Mouse (Mus musculus) liver, adult 2 months (tissue): ENCODE results near the gene Herc3. TPM values are rescaled to one million over a fixed set of nuclear protein-coding genes. Genes with fewer than 3 reads are reported as not detected.

Experiments
- DNase-seq: peaks from one replicate; pipeline ENCODE4 v3.0.0-alpha.2; 2011; ENCODE audit warnings: low read depth, low spot score; ENCODE audit errors: extremely low read depth
- H3K27ac ChIP-seq: fragments of 200-500 bp; replicated peaks from 2 replicates; pipeline ENCODE4 v1.5.1; 2012; ENCODE audit warnings: low read depth, mild to moderate bottlenecking, control low read depth, inconsistent platforms, low read length; ENCODE audit not compliant: insufficient read depth
- H3K27me3 ChIP-seq: fragments of 200-500 bp; 2 replicates; pipeline ENCODE4 v1.6.1; 2012; ENCODE audit warnings: mild to moderate bottlenecking, moderate library complexity, low read length, inconsistent platforms; ENCODE audit not compliant: control insufficient read depth, insufficient read depth
- H3K36me3 ChIP-seq: fragments of 200-500 bp; 2 replicates; pipeline ENCODE4 v1.6.1; 2012; ENCODE audit warnings: low read length, inconsistent platforms; ENCODE audit not compliant: control insufficient read depth, insufficient read depth
- H3K4me1 ChIP-seq: fragments of 200-500 bp; 2 replicates; pipeline ENCODE4 v1.6.1; 2011; ENCODE audit warnings: low read length; ENCODE audit not compliant: control insufficient read depth, insufficient read depth
- H3K4me3 ChIP-seq: fragments of 200-500 bp; 2 replicates; pipeline ENCODE4 v1.5.1; 2011; ENCODE audit warnings: low read depth, mild to moderate bottlenecking, control low read depth, low read length, moderate library complexity; ENCODE audit not compliant: insufficient read depth
- H3K79me2 ChIP-seq: fragments of 200-500 bp; 2 replicates; pipeline ENCODE4 v1.6.1; 2012; ENCODE audit warnings: inconsistent platforms, mild to moderate bottlenecking, low read length, moderate library complexity; ENCODE audit not compliant: control insufficient read depth, insufficient read depth
- H3K9ac ChIP-seq: fragments of 200-500 bp; 2 replicates; pipeline ENCODE4 v1.6.1; 2012; ENCODE audit warnings: low read depth, mild to moderate bottlenecking, control low read depth, inconsistent platforms, low read length
- CTCF ChIP-seq: fragments of 200-500 bp; IDR thresholded peaks from 2 replicates; pipeline ENCODE4 v1.5.1; 2011; ENCODE audit warnings: low read depth, low read length, control low read depth
- POLR2A ChIP-seq: fragments of 200-500 bp; IDR thresholded peaks from 2 replicates; pipeline ENCODE4 v1.6.1; 2011; ENCODE audit warnings: low read length, control low read depth; ENCODE audit not compliant: insufficient read depth; ENCODE audit errors: extremely low read depth
- WGBS: fragments of 180-500 bp; shearing (Covaris S2); methylation state at CpG from one replicate; pipeline ENCODE4 v1.1.7; 2018; 5-methylcytosine and 5-hydroxymethylcytosine counted together
- polyA plus RNA-seq: library from polyadenylated mRNA; depleted of rRNA; stranded (reverse); fragments of >200 nt; gene quantifications from 2 replicates; pipeline ENCODE4 v1.2.3, GENCODE M21; 2012
- total RNA-seq: library from RNA; depleted of rRNA; stranded (reverse); fragments of >200 nt; gene quantifications from 2 replicates; pipeline ENCODE4 v1.2.3, GENCODE M21; 2014

Herc3 gene
- total and polyA plus RNA-seq, 2 experiments: 3.5 to 10.3 TPM

GRCm38 (mm10) chr6:58837917-58838316, 6.7 kb downstream of the Herc3 start:
- Histone ChIP-seq H3K27ac (no peak overlapping the region), H3K79me2 (peaks cover 7% of the 10 kb centered on the region; the same call in 1 of the 2 replicates), H3K4me1 (peaks cover 2% of the 10 kb centered on the region; the same call in 1 of the 2 replicates), H3K9ac (no peak overlapping the region), H3K36me3 (no peaks in the 10 kb centered on the region), H3K4me3 (no peak overlapping the region), H3K27me3 (no peaks in the 10 kb centered on the region)
- WGBS: 97% methylated on average over 1 of the region's 1 CpGs
- TF ChIP-seq POLR2A: no peak
- no peak for DNase-seq

GRCm38 (mm10) chr6:58841208-58841607, 9.9 kb downstream of the Herc3 start:
- H3K9ac ChIP-seq: no peak overlapping the region
- peaks cover 2% of the 10 kb centered on the region; the same call in 1 of the 2 replicates for H3K4me1 ChIP-seq
- peaks cover 4% of the 10 kb centered on the region; the same call in 1 of the 2 replicates for H3K36me3 ChIP-seq
- H3K4me3 ChIP-seq: no peak overlapping the region
- peaks cover 7% of the 10 kb centered on the region; the same call in 1 of the 2 replicates for H3K79me2 ChIP-seq
- no peak for TF ChIP-seq POLR2A
- no peak for TF ChIP-seq CTCF
- 76% methylated on average over 2 of the region's 2 CpGs for WGBS
- no peaks in the 10 kb centered on the region for H3K27me3 ChIP-seq
- no peak overlapping the region for H3K27ac ChIP-seq
- DNase-seq: no peak

- H3K27ac ChIP-seq: no peak overlapping the region
- H3K36me3 ChIP-seq: peaks cover 4% of the 10 kb centered on the region; the same call in 1 of the 2 replicates
- H3K9ac ChIP-seq: no peak overlapping the region
- TF ChIP-seq POLR2A (no peak), CTCF (no peak)
- DNase-seq: no peak
- H3K27me3 ChIP-seq: no peaks in the 10 kb centered on the region
- 65% methylated on average over 2 of the region's 2 CpGs for WGBS
- H3K79me2 ChIP-seq: peaks cover 7% of the 10 kb centered on the region; the same call in 1 of the 2 replicates
- no peak overlapping the region for H3K4me3 ChIP-seq
- peaks cover 2% of the 10 kb centered on the region; the same call in 1 of the 2 replicates for H3K4me1 ChIP-seq
Measured at GRCm38 (mm10) chr6:58842186-58842585, 10.9 kb downstream of the Herc3 start.

DNA sequence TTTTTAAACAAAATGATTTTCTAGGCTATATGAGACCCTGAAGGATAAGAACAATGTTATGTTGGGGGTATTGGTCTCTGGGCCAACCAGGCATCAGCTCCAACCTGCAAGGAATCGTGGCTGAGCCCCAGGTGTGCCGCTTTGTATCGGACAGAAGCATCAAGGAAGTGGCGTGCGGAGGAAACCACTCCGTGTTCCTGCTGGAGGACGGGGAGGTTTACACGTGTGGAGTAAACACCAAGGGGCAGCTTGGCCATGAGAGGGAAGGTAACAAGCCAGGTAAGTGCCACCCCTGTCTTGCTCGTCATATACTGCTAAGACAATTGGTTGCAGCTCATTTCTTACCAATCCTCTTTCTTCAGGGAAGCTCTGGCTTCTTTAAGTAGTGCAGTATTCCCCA, 12.3 kb downstream of the Herc3 start:
- Histone ChIP-seq H3K79me2 (peaks cover 4% of the 10 kb centered on the region; the same call in 1 of the 2 replicates), H3K4me1 (peaks cover 2% of the 10 kb centered on the region; the same call in 1 of the 2 replicates), H3K4me3 (no peak overlapping the region), H3K9ac (no peak overlapping the region), H3K27ac (no peak overlapping the region), H3K27me3 (no peaks in the 10 kb centered on the region), H3K36me3 (peaks cover 4% of the 10 kb centered on the region; the same call in 1 of the 2 replicates)
- 92% methylated on average over 9 of the region's 9 CpGs for WGBS
- no peak for DNase-seq
- no peak for TF ChIP-seq CTCF
- no peak for TF ChIP-seq POLR2A

- WGBS: 95% methylated on average over 8 of the region's 8 CpGs
- DNase-seq: no peak
- H3K4me1 ChIP-seq: peaks cover 2% of the 10 kb centered on the region; the same call in 1 of the 2 replicates
- no peak overlapping the region for H3K27ac ChIP-seq
- H3K9ac ChIP-seq: no peak overlapping the region
- H3K4me3 ChIP-seq: no peak overlapping the region
- H3K79me2 ChIP-seq: peaks cover 2% of the 10 kb centered on the region; the same call in 1 of the 2 replicates
- no peak for TF ChIP-seq POLR2A
- TF ChIP-seq CTCF: no peak
- peaks cover 4% of the 10 kb centered on the region; the same call in 1 of the 2 replicates for H3K36me3 ChIP-seq
- no peaks in the 10 kb centered on the region for H3K27me3 ChIP-seq
Measured at GRCm38 (mm10) chr6:58844188-58844822, 13.0 kb downstream of the Herc3 start.
